In the genomic region with DNA sequence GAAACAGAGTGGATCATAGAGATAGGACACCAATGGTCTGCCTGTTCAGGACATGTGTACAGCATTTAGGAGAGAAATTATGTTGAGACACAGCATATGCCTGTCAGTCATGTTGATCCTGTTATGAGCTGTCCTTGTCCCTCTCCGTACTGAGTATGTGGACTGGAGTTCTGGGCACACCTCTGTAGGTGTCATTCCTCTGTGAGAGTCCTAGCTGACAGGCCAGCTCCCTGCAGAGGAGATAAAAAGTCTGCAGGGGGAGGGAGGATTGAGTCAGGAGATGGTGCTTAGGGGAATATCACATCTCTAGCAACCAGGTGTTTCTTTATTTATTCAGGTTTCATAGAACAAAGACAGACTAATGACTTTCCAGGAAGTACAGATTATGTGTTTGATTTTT, we compare ENCODE assay signal across 25 mouse cellular contexts.
DNase-seq lines count a peak whose midpoint lies in the region; ATAC-seq lines count a peak whose summit lies in the region.
"Had no signal": no experiment of that assay in that cellular context is flagged by ENCODE, and none has a peak within 500 bp of the region (broad histone marks: within the 10 kb centered on the region; RNA-seq: fewer than 3 reads in every experiment).

No protein-coding gene starts in this region.

- DNase-seq in embryonic facial prominence, embryonic 10.5 days (ENCODE audit: low spot score): no peak
- DNase-seq in kidney, adult 8-10 months: no peak
- no peak for DNase-seq in layer of hippocampus, adult 9-10 months (ENCODE audit: low spot score)
- DNase-seq in embryo, embryonic 10.5 days (ENCODE audit: low spot score): no peak
- DNase-seq: adrenal gland, adult 8-10 months; adrenal gland, postnatal 36 days; cerebellum, adult 18-20 months; cerebellum, adult 9-10 months; cerebellum, postnatal 14 days; forebrain, postnatal 0 days; gastrocnemius, postnatal 25 days; heart, adult 18-20 months; heart, postnatal 10 days; heart, postnatal 36 days had no signal

- ATAC-seq in embryonic facial prominence, embryonic 12.5 days (ENCODE audit: insufficient number of reproducible peaks, insufficient read depth, low FRiP score, low TSS enrichment): peak; percentile 28; the same call in 1 of the 2 replicates
- 0 out of 2 replicates have a peak, but pooled peaks have one; percentile 29 for ATAC-seq in kidney, embryonic 15.5 days (replicated peaks; ENCODE audit: low FRiP score)
- peak; percentile 80 for ATAC-seq in intestine, embryonic 16.5 days
- ATAC-seq in stomach, embryonic 16.5 days (ENCODE audit: insufficient read depth, low FRiP score): peak; percentile 69; the same call in 1 of the 2 replicates
- ATAC-seq: activated CD4-positive, CD25-positive, alpha-beta regulatory T cell, adult 4 months; forebrain, embryonic 14.5 days; forebrain, postnatal 0 days; hindbrain, postnatal 0 days had no signal

- no peak overlapping the region for H3K4me3 ChIP-seq in embryonic facial prominence, embryonic 12.5 days
- no peak overlapping the region for H3K4me3 ChIP-seq in embryonic facial prominence, embryonic 10.5 days
- H3K4me3 ChIP-seq in kidney, embryonic 15.5 days (replicated peaks): no peak overlapping the region
- no peak overlapping the region for H3K4me3 ChIP-seq in intestine, embryonic 16.5 days (ENCODE audit: low read length)
- no peak overlapping the region for H3K4me3 ChIP-seq in stomach, embryonic 16.5 days (replicated peaks; ENCODE audit: low read length)
- H3K4me3 ChIP-seq: embryonic facial prominence, embryonic 15.5 days; heart, embryonic 12.5 days; heart, embryonic 15.5 days had no signal

- H3K4me2 ChIP-seq in embryonic facial prominence, embryonic 12.5 days (replicated peaks): no peak overlapping the region
- H3K4me2 ChIP-seq in kidney, embryonic 15.5 days: no peak overlapping the region
- no peak overlapping the region for H3K4me2 ChIP-seq in intestine, embryonic 16.5 days (ENCODE audit: low read depth, low read length)
- no peak overlapping the region for H3K4me2 ChIP-seq in stomach, embryonic 16.5 days (ENCODE audit: low read depth, low read length)
- H3K4me2 ChIP-seq: embryonic facial prominence, embryonic 15.5 days; heart, embryonic 12.5 days; heart, embryonic 15.5 days; hindbrain, embryonic 14.5 days had no signal

- H3K36me3 ChIP-seq in embryonic facial prominence, embryonic 12.5 days: no peaks in the 10 kb centered on the region
- no peaks in the 10 kb centered on the region for H3K36me3 ChIP-seq in embryonic facial prominence, embryonic 10.5 days (replicated peaks)
- no peaks in the 10 kb centered on the region for H3K36me3 ChIP-seq in kidney, embryonic 15.5 days
- H3K36me3 ChIP-seq in intestine, embryonic 16.5 days (ENCODE audit: control insufficient read depth, insufficient read depth, low read length): no peaks in the 10 kb centered on the region
- no peaks in the 10 kb centered on the region for H3K36me3 ChIP-seq in stomach, embryonic 16.5 days (ENCODE audit: control insufficient read depth, insufficient read depth, low read length)
- H3K36me3 ChIP-seq: embryonic facial prominence, embryonic 15.5 days; heart, embryonic 12.5 days; heart, embryonic 15.5 days had no signal

- WGBS in embryonic facial prominence, embryonic 12.5 days: 23% methylated on average over 1 of the region's 1 CpGs
- WGBS in embryonic facial prominence, embryonic 10.5 days: 42% methylated on average over 1 of the region's 1 CpGs
- 52% methylated on average over 1 of the region's 1 CpGs for WGBS in kidney, embryonic 15.5 days
- WGBS in intestine, embryonic 16.5 days: 29% methylated on average over 1 of the region's 1 CpGs
- WGBS in stomach, embryonic 16.5 days: 39% methylated on average over 1 of the region's 1 CpGs

- H3K27me3 ChIP-seq in embryonic facial prominence, embryonic 12.5 days: no peaks in the 10 kb centered on the region
- no peaks in the 10 kb centered on the region for H3K27me3 ChIP-seq in embryonic facial prominence, embryonic 10.5 days (replicated peaks; ENCODE audit: low read depth, poor library complexity, severe bottlenecking)
- no peaks in the 10 kb centered on the region for H3K27me3 ChIP-seq in kidney, embryonic 15.5 days
- no peaks in the 10 kb centered on the region for H3K27me3 ChIP-seq in intestine, embryonic 16.5 days (replicated peaks; ENCODE audit: control insufficient read depth, insufficient read depth, low read length)
- H3K27me3 ChIP-seq in stomach, embryonic 16.5 days (ENCODE audit: control insufficient read depth, insufficient read depth, low read length): no peaks in the 10 kb centered on the region
- H3K27me3 ChIP-seq: embryonic facial prominence, embryonic 15.5 days; heart, embryonic 12.5 days; heart, embryonic 15.5 days had no signal

- no peak overlapping the region for H3K27ac ChIP-seq in embryonic facial prominence, embryonic 12.5 days
- no peak overlapping the region for H3K27ac ChIP-seq in embryonic facial prominence, embryonic 10.5 days (replicated peaks)
- H3K27ac ChIP-seq in kidney, embryonic 15.5 days: no peak overlapping the region
- no peak overlapping the region for H3K27ac ChIP-seq in intestine, embryonic 16.5 days (ENCODE audit: low read length)
- no peak overlapping the region for H3K27ac ChIP-seq in stomach, embryonic 16.5 days (ENCODE audit: low read length)
- H3K27ac ChIP-seq: embryonic facial prominence, embryonic 15.5 days; heart, embryonic 15.5 days; hindbrain, embryonic 14.5 days; hindbrain, postnatal 0 days had no signal

- H3K9me3 ChIP-seq in embryonic facial prominence, embryonic 12.5 days: no peaks in the 10 kb centered on the region
- H3K9me3 ChIP-seq in embryonic facial prominence, embryonic 10.5 days: no peaks in the 10 kb centered on the region
- no peaks in the 10 kb centered on the region for H3K9me3 ChIP-seq in kidney, embryonic 15.5 days (replicated peaks)
- no peaks in the 10 kb centered on the region for H3K9me3 ChIP-seq in intestine, embryonic 16.5 days (ENCODE audit: control insufficient read depth, low read length)
- no peaks in the 10 kb centered on the region for H3K9me3 ChIP-seq in stomach, embryonic 16.5 days (replicated peaks; ENCODE audit: control insufficient read depth, low read length)
- H3K9me3 ChIP-seq: embryonic facial prominence, embryonic 15.5 days; heart, embryonic 12.5 days; heart, embryonic 15.5 days had no signal

- H3K4me1 ChIP-seq in embryonic facial prominence, embryonic 12.5 days: peaks cover 3% of the 10 kb centered on the region; the same call in 1 of the 2 replicates
- peaks cover 6% of the 10 kb centered on the region; the same call in 1 of the 2 replicates for H3K4me1 ChIP-seq in embryonic facial prominence, embryonic 10.5 days
- H3K4me1 ChIP-seq in kidney, embryonic 15.5 days: 0 out of 2 replicates have a peak, but pooled peaks cover 2% of the 10 kb centered on the region
- no peaks in the 10 kb centered on the region for H3K4me1 ChIP-seq in intestine, embryonic 16.5 days (ENCODE audit: control insufficient read depth, insufficient read depth, low read length)
- no peaks in the 10 kb centered on the region for H3K4me1 ChIP-seq in stomach, embryonic 16.5 days (ENCODE audit: control insufficient read depth, insufficient read depth, low read length)
- H3K4me1 ChIP-seq: embryonic facial prominence, embryonic 15.5 days; heart, embryonic 12.5 days; heart, embryonic 15.5 days had no signal

- H3K9ac ChIP-seq in embryonic facial prominence, embryonic 12.5 days: no peak overlapping the region
- no peak overlapping the region for H3K9ac ChIP-seq in kidney, embryonic 15.5 days
- H3K9ac ChIP-seq in intestine, embryonic 16.5 days (ENCODE audit: low read depth, low read length): no peak overlapping the region
- H3K9ac ChIP-seq in stomach, embryonic 16.5 days (ENCODE audit: low read length): no peak overlapping the region
- H3K9ac ChIP-seq: embryonic facial prominence, embryonic 15.5 days; forebrain, postnatal 0 days; heart, embryonic 12.5 days; heart, embryonic 15.5 days; hindbrain, embryonic 14.5 days had no signal

Comparison
In these comparisons a context has a peak if more than half of its experiments do, and no peak if none do; other contexts are left out.
1. ATAC-seq: peak in every context shown above with its lines; median percentile 80 in intestine, embryonic 16.5 days; 69 in stomach, embryonic 16.5 days; 29 in kidney, embryonic 15.5 days; 28 in embryonic facial prominence, embryonic 12.5 days.